Mouse (Mus musculus): ENCODE data around the gene Tmub1. TPM values are rescaled to one million over a fixed set of nuclear protein-coding genes. Genes with fewer than 3 reads are reported as not detected.
A peak's percentile ranks its signal among the peaks of the same experiment; 100 is the strongest.
"Not testable (repeated sequence)": the region's sequence is repeated elsewhere in the genome, so short reads cannot be mapped to it uniquely, and the experiment has no call there.

Gene Tmub1
- total RNA-seq, 2 experiments from 2014 or later: 30.1 to 31.1 TPM

DNA sequence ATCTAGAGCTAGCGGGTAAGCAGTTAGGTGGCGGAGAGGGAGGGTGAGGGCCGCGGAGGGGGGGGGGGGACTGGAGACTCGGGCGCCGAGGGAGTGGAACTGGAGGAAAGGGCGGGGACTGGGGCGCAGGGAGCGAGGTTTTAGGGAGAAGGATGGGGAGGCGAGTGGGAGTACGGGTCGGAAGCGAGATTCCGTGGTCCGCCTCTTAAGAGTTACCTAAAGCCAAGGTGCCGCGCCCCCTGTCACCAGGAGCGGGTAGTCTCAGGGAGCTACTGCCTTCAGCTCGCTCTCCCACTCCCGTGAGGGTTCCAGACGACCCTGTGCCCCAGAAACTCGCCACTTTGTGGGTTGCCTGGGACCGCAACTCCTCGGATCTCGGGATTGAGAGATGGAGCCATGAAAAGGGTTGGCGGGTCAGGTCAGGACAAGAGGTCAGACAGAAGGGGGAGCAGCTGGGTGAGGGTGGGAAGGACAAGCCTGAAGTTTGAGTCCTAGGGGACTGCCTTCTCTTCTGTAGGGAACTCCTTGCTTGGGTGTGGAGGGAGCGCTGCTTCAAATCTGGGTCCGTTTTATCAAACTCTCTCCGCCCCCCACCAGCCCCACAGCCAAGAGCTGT is 22.1 kb downstream of the Tmub1 start:
- peak; percentile 41 for DNase-seq
- intact Hi-C loops (cut with DNase I): no loop called here

DNA sequence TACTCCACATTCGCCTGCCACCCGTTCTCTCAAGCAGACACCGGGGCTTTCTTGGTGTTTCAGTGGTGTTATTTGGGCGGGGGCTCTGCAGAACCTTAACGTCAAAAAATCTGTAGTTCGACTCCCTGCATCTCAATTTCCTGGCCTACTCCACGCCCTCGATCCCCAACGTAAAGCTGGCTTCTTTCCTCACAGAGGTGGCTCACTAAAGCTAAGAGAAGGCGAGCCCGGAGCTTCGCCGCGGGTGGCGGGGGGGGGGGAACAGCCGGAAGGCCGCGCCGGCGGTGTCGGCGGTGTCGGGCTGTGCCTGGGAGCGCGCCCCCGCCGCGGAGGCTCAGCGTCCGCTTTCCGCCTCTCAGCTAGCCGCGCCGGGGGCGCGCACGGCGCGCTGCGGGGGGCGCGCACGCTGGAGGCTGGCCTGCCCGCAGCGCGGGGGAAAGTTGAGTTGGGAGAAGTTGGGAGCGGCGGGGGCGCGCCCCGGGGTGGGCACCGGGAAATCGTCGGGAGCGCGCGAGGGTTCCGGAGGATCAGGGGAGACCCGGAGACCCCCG is 22.7 kb downstream of the Tmub1 start:
- intact Hi-C loops (cut with DNase I): no loop called here
- DNase-seq: peak; percentile 76

DNA sequence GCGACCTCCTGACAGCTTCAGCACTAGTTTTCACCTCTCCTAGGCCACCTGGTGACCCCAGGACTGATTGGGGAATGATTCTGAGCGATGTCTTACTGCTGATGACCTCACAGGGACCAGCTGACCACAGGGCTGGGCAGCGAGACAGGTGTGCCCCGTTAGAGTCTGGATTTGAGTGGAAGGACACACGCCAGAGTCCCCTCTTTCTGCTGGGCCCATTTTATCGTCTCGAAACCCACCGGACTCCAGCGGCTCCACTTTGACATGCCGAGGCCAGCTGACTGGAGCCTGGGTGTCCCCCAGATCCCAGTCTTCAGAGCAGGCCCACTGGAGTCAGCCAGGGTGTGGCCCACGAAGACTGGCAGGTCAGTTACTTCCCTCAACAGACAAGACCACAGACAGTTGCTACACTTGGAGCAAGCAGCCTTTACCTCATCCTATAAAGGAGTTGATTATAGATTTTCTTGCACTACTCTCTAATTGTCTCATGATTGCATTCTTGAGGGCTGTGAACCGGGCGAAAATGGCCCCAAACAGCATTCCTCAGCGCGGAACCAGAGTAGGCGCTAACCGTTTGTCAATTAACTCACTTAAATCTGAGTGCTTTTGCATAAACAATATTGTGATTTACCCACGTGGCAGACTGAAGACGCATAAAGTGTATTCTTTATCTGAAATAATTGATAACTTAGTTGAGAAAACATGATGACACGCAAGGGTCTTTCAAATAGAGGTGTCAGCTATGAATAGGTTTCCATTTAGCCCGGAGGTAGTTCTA is 23.5 kb downstream of the Tmub1 start:
- intact Hi-C loops (cut with DNase I): no loop called here
- no peak for DNase-seq

DNA sequence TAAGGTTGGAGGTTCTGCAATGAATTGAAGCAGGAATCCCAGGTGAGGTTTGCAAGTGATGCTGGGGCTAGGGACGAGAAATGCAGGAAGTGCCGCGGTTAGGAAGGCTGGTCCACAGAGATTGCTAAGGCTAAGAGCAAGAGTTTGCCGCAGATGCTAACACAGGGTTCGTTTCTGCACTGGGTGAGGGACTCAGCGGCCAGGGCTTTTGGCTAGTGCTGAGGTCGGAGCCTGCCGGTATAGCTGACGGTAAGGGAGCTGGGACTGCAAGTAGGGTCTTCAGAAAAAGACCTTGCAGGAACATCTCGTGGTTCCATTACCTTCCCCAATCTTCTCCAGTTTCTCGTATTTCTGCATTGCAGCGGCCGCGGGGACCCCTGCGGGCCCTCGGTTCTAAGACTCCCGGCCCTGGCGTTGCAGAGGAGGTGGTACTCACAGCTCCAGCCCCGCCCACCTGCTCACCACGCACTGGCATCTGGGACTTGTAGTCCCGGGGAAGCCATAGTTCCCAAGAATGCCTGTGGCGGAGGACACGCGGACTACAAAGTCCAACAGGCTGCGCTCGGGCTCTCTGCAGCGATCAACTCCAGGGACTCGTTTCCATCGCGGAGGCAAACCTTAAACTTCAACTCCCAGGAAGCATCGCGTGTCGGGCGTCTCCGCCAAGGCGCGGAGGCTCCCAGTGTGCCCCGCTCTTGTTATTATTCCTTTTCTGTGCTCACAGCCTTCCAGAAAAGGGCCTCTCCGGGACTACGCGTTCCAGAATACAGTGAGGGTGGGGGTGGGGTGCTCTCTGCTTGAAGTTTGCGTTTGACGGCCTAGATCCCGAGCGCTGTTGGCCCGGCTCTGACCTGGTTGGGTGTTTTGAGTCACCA is 24.3 kb downstream of the Tmub1 start, which contains the start of the genes Cdk5 and Slc4a2:
Gene Cdk5 (minus strand): TSS at position 402 of the 875 bp plus-strand sequence.
Gene Slc4a2 (plus strand): TSS at position 709 of the 875 bp plus-strand sequence.
- DNase-seq: peak; percentile 99
- intact Hi-C loops (cut with DNase I): no loop called here

DNA sequence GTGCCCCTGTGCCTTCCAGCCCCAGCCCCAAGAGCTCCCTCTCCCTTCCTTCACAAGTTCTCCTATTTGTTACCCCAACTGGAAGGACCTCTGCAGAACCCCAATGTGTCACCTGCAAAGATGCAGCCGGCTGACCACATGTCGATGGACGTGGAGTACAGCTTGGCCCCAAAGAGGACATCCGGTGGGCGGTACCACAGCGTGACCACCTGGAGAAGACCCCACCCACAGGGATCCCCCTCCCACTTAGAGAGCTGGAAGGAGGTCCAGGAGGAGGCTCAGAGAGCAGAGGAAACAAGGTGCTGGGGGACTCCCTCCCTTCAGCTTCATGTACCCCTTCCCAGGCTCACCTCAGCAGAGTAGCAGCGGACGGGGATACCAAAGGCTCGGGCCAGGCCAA is 27.3 kb downstream of the Tmub1 start:
- intact Hi-C loops (cut with DNase I): no loop called here

DNA sequence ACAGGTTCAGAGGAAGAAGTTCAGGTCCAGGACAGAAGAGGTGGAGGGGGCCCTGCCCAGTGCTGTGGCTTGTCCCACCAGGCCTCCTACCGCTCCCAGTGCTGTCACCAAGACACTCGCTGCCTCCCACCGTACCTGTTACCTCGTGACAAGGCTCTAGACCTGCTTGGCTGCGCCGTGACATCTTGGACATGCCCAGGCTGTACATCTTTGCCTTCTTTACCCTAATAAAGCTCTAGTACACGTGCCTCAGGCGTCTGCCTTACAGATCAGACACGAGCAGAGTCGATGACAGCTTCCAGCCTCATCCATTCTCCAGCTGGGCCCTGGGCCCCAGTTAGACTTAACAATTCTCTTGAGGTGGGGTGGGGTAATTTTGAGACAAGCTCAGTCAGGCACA is 30.1 kb downstream of the Tmub1 start:
- no peak for DNase-seq
- intact Hi-C loops (cut with DNase I): no loop called here

More for the DNA sequence above, 27.3 kb downstream of the Tmub1 start:
- DNase-seq: no peak

DNA sequence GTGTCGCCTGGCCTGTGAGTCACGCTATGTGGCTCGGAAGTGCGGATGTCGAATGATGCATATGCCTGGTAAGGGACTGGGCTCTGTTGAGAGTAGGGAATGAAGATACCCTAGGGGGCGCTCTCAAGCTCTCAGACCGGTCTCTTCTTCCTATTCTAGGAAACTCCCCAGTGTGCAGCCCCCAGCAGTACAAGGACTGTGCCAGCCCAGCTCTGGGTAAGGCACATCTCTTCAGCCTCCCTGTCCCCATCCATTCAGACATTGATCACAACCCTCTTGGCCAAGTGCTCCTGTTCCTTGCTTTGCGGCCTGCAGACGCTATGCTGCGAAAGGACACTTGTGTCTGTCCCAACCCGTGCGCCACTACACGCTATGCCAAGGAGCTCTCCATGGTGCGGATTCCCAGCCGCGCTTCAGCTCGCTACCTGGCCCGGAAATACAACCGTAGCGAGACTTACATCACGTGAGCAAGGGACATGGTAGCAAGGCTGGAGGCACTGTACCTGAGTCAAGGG is 31.4 kb downstream of the Tmub1 start:
- intact Hi-C loops (cut with DNase I): no loop called here
- DNase-seq: peak; percentile 71

DNA sequence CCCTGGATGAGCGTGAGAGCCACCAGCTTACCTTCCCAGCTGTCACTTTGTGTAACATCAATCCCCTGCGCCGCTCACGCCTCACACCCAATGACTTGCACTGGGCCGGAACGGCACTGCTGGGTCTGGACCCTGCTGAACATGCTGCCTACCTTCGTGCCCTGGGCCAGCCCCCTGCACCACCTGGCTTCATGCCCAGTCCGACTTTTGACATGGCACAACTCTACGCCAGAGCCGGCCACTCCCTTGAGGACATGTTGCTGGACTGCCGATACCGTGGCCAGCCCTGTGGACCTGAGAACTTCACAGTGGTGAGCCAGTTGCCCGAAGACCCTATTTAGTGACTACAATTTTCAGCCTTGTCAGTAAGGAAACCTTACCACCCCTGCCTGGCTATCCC is 33.7 kb downstream of the Tmub1 start:
- intact Hi-C loops (cut with DNase I): no loop called here
- DNase-seq: no peak

DNA sequence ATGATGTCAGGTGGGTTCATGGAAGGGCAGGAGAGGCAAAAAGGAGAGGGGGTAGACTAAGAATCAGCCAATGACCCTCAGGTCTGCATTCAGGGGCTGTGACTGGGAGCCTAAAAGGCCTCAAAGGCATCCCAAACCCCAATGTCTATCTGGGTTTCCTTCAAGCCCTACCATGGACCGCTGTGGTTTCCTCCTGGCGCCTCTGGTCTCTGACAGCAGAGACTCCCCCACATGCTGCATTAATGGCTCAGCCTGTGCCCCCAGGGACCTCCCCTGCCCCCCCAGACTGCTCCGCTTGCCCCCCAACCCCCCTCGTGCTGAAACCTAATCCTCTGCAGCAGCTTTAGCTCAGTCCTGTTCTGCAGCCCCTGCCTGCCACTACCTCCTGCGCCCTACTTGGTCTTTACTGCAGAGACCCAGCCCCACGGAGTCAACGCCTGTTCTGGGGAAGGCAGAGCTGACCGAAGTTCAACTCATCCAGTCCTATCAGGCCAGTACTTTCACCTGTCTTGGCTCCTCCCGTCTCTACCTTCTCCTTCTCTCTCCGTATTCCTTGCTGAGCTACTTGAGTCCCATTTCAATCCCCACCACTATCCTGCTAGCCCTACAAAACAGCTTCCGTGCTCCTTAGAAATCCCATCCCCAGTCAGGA is 34.5 kb downstream of the Tmub1 start, which contains the start of gene Asic3:
Gene Asic3 (plus strand): TSS at position 351 of the 652 bp plus-strand sequence.
- DNase-seq: no peak

DNA sequence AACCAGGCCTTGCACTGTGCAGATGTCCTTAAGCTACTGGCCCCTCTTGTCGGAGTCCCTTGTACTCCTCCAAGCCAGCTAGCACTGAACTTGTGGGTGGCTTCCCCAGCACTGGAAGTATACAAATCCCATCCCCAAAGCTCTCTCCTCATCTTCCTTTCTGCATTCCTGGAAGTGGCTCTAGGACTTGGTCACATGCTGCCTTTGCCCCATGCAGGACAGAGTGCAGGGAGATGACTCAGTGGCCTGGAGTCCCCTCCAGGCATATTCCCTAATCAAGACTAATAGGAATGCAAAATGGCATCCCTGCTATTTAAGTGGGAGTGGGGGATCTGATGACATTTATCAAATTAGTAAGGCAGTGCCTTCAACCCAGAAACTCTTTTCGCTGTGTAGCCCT is 35.6 kb downstream of the Tmub1 start:
- intact Hi-C loops (cut with DNase I): no loop called here
- DNase-seq: no peak

More for the DNA sequence above, 34.5 kb downstream of the Tmub1 start, which contains the start of gene Asic3:
- intact Hi-C loops (cut with DNase I): no loop called here

DNA sequence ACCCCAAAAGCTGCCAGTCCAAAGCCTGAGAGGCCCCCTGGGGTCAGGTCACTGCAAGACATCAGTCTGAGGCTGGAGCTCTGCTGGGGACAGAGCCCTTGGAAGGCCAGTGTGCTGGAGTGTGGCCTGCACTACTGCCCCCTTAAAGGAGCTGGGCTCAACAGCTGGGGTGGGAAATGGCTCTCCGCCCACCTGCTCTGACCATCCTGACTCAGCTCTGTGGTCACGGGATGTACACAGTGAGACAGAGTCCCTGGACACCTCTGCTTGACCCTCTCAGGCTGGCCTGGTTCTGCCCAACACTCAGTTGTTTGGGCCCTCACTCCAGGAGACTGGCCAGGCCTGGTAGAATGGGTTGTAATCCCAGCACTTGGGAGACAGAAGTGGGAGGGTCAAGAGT is 38.2 kb downstream of the Tmub1 start:
- DNase-seq: no peak
- intact Hi-C loops (cut with DNase I): no loop called here

DNA sequence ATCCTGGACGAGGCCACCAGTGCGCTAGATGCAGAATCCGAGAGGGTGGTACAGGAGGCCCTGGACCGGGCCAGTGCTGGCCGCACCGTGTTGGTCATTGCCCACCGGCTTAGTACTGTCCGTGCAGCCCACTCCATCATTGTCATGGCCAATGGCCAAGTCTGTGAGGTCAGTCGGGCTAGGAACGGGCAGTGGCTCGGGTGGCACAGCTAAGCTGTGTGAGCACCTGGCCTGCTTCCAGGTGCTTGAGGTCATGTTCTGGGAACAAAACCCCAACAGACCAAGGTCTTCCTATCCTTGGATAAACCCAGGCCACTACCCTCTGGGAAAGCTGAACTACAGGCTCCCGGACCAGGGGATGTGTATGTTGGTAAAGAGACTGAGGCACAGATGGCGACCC is 39.0 kb downstream of the Tmub1 start:
- intact Hi-C loops (cut with DNase I): no loop called here
- no peak for DNase-seq

DNA sequence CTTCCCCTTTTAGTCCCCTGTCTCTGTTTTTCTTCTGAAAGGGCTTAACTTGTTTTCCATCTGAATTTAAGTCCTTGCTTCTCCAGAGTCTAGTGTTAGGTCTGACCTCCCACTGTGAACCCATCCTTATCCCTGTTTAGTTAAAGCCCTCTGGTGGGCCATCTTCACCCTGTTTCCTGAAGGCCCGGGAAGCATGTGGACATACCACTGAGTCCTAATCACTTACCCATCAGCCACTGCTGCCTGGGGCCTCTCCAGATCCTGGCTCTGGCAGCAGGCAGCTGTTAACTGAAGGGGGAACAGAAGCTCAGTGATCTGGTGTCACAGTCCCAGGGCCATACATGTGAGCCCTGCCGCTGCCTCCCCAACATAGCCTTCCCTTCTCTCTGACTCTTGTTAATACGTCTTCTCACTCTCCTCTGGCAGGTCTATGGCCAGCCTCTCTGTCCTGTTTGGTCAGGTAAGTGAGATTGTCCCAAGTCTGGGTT is 42.2 kb downstream of the Tmub1 start:
- DNase-seq: no peak
- intact Hi-C loops (cut with DNase I): no loop called here

DNA sequence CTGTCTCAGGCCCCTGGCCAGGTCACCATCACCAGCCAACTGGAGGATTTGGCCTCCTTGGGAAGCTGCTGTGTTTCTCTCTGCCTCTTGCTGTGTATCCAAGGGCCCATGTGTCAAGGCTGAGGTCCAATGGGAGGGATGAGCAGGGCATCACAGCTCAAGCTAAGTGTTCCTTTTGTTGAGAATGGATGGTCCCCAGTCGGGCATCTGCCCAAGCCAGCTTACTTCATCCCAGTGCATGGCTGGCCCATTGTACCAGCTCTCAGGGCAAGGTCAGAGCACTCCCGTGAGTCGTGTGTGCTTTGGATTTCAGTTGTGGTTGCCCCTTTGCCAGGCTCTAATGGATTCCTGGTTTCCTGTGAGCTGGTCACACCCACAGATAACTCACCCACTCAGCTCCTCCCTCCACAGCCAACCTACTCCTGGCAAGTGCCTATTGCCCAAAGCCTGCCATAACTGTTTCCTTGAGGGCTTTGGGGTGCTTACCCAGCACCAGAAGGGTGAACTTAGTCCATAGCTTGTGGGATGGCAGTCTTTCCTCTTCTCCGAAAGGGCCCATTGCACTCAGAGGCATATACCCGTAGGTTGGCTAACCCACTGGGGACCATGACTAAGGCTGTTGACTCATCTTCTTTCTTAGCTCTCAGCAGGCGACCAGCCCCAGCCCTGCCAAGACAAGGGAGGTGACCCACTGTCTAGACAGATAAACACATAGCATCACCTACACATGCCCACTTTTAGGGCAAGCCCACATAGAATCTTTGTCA is 42.9 kb downstream of the Tmub1 start:
- intact Hi-C loops (cut with DNase I): no loop called here
- no peak for DNase-seq

DNA sequence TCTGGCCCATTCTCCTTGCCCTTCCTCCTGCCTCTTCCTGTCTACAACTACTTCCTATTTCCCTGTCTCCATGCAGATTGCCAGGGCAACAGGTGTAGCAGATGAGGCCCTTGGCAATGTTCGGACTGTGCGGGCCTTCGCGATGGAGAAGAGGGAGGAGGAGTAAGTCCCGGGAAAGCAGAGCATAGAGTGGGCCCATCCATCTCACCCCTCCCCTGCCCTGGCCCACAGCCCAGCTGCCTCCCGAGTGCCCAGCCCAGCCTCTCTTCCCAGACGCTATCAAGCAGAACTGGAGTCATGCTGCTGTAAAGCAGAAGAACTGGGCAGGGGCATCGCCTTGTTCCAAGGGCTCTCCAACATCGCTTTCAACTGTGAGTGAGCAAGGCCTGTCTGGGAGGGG is 45.7 kb downstream of the Tmub1 start:
- peak; percentile 90 for DNase-seq
- intact Hi-C loops (cut with DNase I): no loop called here

DNA sequence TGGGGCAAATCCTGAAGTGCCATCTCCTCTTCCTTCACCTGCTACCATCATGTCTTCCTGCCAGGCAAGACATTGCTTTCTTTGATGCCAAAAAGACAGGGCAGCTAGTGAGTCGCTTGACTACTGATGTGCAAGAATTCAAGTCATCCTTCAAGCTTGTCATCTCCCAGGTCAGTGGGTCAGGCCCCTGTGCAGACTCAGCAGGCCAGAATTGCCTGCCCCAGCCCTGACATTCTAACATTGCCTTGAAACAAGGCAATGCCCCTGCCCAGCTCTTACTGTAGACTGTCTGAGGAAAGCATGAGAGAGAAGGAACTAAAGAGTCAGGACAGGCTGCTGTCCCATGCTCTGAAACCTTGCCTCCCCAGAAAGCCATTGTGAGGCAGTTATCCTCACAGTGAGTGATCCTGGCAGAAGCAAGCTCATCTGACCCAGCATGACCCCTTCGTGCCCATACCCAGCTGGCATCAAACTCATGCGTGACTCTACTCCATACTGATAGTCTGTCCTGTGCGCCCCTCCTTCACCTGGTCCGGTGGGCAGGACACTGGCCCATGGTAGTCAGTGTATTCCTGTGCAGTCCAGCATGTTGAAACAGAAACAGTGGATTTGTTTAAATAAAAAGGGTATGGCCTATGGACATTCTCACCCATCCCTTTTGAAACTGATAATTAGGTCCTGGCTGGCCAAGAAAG is 46.6 kb downstream of the Tmub1 start:
- intact Hi-C loops (cut with DNase I): no loop called here
- no peak for DNase-seq

DNA sequence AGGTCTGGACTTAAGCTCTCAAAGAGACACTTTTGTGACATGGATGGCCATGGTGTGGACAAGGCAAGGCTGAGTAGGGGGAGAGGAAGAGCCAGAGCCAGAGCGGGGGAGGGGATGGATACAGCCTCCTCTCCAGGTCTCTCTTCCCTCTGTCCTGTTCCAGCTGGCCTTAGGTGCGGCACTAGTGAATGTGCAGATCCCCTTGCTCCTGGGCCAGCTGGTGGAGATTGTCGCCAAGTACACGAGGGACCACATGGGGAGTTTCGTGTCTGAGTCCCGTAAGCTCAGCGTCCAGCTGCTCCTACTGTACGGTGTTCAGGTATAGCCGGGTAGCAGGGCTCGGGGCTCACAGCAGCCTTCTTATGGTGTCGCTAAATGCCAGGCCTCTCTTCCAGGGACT is 47.3 kb downstream of the Tmub1 start:
- DNase-seq: no peak
- intact Hi-C loops (cut with DNase I): no loop called here

DNA sequence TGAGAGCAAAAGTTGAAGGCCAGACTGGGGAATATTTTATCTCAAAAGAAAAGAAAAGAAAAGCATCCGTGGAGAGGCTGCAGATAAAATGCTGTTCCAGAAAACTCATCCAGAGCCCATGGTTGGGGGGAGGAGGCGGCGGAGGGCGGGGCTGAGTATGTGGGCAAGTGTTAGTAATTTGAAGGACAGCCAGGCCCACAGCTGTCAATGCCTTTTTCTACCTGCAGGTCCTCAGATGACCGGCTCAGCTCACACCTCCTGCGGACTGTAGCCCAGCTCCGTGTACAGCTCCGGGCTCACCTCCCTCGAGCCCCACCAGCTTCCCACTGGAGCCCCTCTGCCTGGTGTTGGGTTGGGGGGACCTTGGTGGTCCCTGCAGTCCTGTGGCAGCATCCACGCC is 48.0 kb downstream of the Tmub1 start:
- no peak for DNase-seq
- intact Hi-C loops (cut with DNase I): no loop called here

DNA sequence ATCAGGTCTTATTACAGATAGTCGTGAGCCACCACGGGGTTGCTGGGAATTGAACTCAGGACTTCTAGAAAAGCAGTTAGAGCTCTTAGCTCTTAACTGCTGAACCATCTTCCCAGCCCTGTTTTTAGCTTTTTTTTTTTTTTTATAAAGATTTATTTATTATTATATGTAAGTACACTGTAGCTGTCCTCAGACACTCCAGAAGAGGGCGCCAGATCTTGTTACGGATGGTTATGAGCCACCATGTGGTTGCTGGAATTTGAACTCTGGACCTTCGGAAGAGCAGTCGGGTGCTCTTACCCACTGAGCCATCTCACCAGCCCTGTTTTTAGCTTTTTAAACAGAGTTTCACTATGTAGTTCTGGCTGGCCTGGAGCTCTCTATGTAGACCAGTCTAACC is 51.4 kb downstream of the Tmub1 start:
- DNase-seq; intact Hi-C loops (cut with DNase I): not testable (repeated sequence)
